ENCODE assay signal across 51 mouse cellular contexts in genomic region chr7:5448627-5449026, GRCm38 (mm10). TPM values are rescaled to one million over a fixed set of nuclear protein-coding genes. Genes with fewer than 3 reads are reported as not detected.
"Had no signal": no experiment of that assay in that cellular context is flagged by ENCODE, and none has a peak within 500 bp of the region (broad histone marks: within the 10 kb centered on the region; RNA-seq: fewer than 3 reads in every experiment).

No protein-coding gene starts in this region.

- H3K4me2 ChIP-seq: heart, embryonic 11.5 days; heart, embryonic 12.5 days; heart, embryonic 13.5 days; heart, embryonic 15.5 days; hindbrain, embryonic 12.5 days; hindbrain, embryonic 13.5 days; hindbrain, embryonic 14.5 days; hindbrain, embryonic 15.5 days; intestine, embryonic 15.5 days; kidney, embryonic 15.5 days had no signal

- H3K27ac ChIP-seq: heart, embryonic 10.5 days; heart, embryonic 13.5 days; heart, embryonic 15.5 days; hindbrain, embryonic 10.5 days; hindbrain, embryonic 12.5 days; hindbrain, embryonic 13.5 days; hindbrain, embryonic 14.5 days; hindbrain, embryonic 15.5 days; hindbrain, postnatal 0 days; intestine, embryonic 15.5 days; kidney, embryonic 15.5 days; kidney, postnatal 0 days; layer of hippocampus, adult 2 months had no signal

- H3K9ac ChIP-seq: heart, embryonic 12.5 days; heart, embryonic 13.5 days; heart, embryonic 15.5 days; hindbrain, embryonic 12.5 days; hindbrain, embryonic 13.5 days; hindbrain, embryonic 14.5 days; hindbrain, embryonic 15.5 days; intestine, embryonic 15.5 days; kidney, embryonic 15.5 days had no signal

- DNase-seq: heart, postnatal 10 days; heart, postnatal 14 days; heart, postnatal 36 days; heart, postnatal 4 days; kidney, adult 11 months; kidney, adult 18-20 months; kidney, adult 2 months; kidney, adult 8-10 months; kidney, adult 9 months; kidney, postnatal 10 days; kidney, postnatal 14 days; kidney, postnatal 25 days; kidney, postnatal 36 days; kidney, postnatal 4 days; layer of hippocampus, adult 9-11 months; layer of hippocampus, postnatal 36 days had no signal

- H3K9me3 ChIP-seq: intestine, embryonic 15.5 days had no signal

- H3K4me3 ChIP-seq: heart, embryonic 10.5 days; heart, embryonic 12.5 days; heart, embryonic 13.5 days; heart, embryonic 15.5 days; hindbrain, embryonic 10.5 days; hindbrain, embryonic 12.5 days; hindbrain, embryonic 13.5 days; hindbrain, embryonic 15.5 days; intestine, embryonic 15.5 days; kidney, embryonic 15.5 days; layer of hippocampus, adult 2 months had no signal

- H3K27me3 ChIP-seq: heart, embryonic 12.5 days; heart, embryonic 13.5 days; heart, embryonic 15.5 days; hindbrain, embryonic 12.5 days; hindbrain, embryonic 13.5 days; hindbrain, embryonic 15.5 days; intestine, embryonic 15.5 days; kidney, embryonic 15.5 days had no signal

- ATAC-seq: hindbrain, embryonic 16.5 days; hindbrain, postnatal 0 days; inflammation-experienced regulatory T-cells, adult 6 months; intestine, embryonic 15.5 days; intestine, embryonic 16.5 days; intestine, postnatal 0 days had no signal

- H3K4me1 ChIP-seq: heart, embryonic 10.5 days; heart, embryonic 12.5 days; heart, embryonic 13.5 days; heart, embryonic 15.5 days; hindbrain, embryonic 10.5 days; hindbrain, embryonic 12.5 days; hindbrain, embryonic 13.5 days; hindbrain, embryonic 15.5 days; intestine, embryonic 15.5 days; kidney, embryonic 15.5 days had no signal

- H3K36me3 ChIP-seq: heart, embryonic 10.5 days; heart, embryonic 12.5 days; heart, embryonic 13.5 days; heart, embryonic 15.5 days; hindbrain, embryonic 10.5 days; hindbrain, embryonic 12.5 days; hindbrain, embryonic 13.5 days; hindbrain, embryonic 15.5 days; intestine, embryonic 15.5 days; kidney, embryonic 15.5 days had no signal

RNA-seq across cellular contexts. Expression of gene Vmn1r59, which starts 7.9 kb away (rescaled TPM):
- total RNA-seq: heart, postnatal 10 days; heart, postnatal 14 days; heart, postnatal 25 days; heart, postnatal 36 days; heart, postnatal 4 days; hematopoietic stem cell, adult 5-6 weeks; hindbrain, postnatal 0 days; layer of hippocampus, adult 18-20 months; layer of hippocampus, adult 2 months; layer of hippocampus, adult 8-10 months; layer of hippocampus, postnatal 10 days; layer of hippocampus, postnatal 14 days; layer of hippocampus, postnatal 25 days; layer of hippocampus, postnatal 36 days; left cerebral cortex, adult 18-20 months had no signal
- polyA plus RNA-seq: heart, embryonic 10.5 days; heart, embryonic 11.5 days; heart, embryonic 12.5 days; heart, embryonic 13.5 days; heart, embryonic 14.5 days; heart, embryonic 15.5 days; heart, embryonic 16.5 days; heart, postnatal 0 days; hindbrain, embryonic 10.5 days; hindbrain, embryonic 11.5 days; hindbrain, embryonic 12.5 days; hindbrain, embryonic 13.5 days; hindbrain, embryonic 14.5 days; hindbrain, embryonic 15.5 days; hindbrain, embryonic 16.5 days; hindbrain, postnatal 0 days; inflammation-experienced regulatory T-cells, adult 6 months; intestine, embryonic 14.5 days; intestine, embryonic 15.5 days; intestine, embryonic 16.5 days; intestine, postnatal 0 days; kidney, adult 2 months; kidney, embryonic 14.5 days; kidney, embryonic 15.5 days; kidney, embryonic 16.5 days; kidney, postnatal 0 days; large intestine, adult 2 months had no signal

RNA-seq across cellular contexts. Expression of gene Vmn1r58, which starts 35.4 kb away (rescaled TPM):
- total RNA-seq: heart, postnatal 10 days; heart, postnatal 14 days; heart, postnatal 25 days; heart, postnatal 36 days; heart, postnatal 4 days; hematopoietic stem cell, adult 5-6 weeks; hindbrain, postnatal 0 days; layer of hippocampus, adult 18-20 months; layer of hippocampus, adult 2 months; layer of hippocampus, adult 8-10 months; layer of hippocampus, postnatal 10 days; layer of hippocampus, postnatal 14 days; layer of hippocampus, postnatal 25 days; layer of hippocampus, postnatal 36 days; left cerebral cortex, adult 18-20 months had no signal
- polyA plus RNA-seq: heart, embryonic 10.5 days; heart, embryonic 11.5 days; heart, embryonic 12.5 days; heart, embryonic 13.5 days; heart, embryonic 14.5 days; heart, embryonic 15.5 days; heart, embryonic 16.5 days; heart, postnatal 0 days; hindbrain, embryonic 10.5 days; hindbrain, embryonic 11.5 days; hindbrain, embryonic 12.5 days; hindbrain, embryonic 13.5 days; hindbrain, embryonic 14.5 days; hindbrain, embryonic 15.5 days; hindbrain, embryonic 16.5 days; hindbrain, postnatal 0 days; intestine, embryonic 14.5 days; intestine, embryonic 15.5 days; intestine, embryonic 16.5 days; intestine, postnatal 0 days; kidney, adult 2 months; kidney, embryonic 14.5 days; kidney, embryonic 15.5 days; kidney, embryonic 16.5 days; kidney, postnatal 0 days; large intestine, adult 2 months had no signal

RNA-seq across cellular contexts. Expression of gene Vmn2r28, which starts 45.1 kb away (rescaled TPM):
- total RNA-seq: heart, postnatal 10 days; heart, postnatal 14 days; heart, postnatal 25 days; heart, postnatal 36 days; heart, postnatal 4 days; hematopoietic stem cell, adult 5-6 weeks; hindbrain, postnatal 0 days; layer of hippocampus, adult 18-20 months; layer of hippocampus, adult 2 months; layer of hippocampus, adult 8-10 months; layer of hippocampus, postnatal 10 days; layer of hippocampus, postnatal 14 days; layer of hippocampus, postnatal 25 days; layer of hippocampus, postnatal 36 days; left cerebral cortex, adult 18-20 months had no signal
- polyA plus RNA-seq: heart, embryonic 10.5 days; heart, embryonic 11.5 days; heart, embryonic 12.5 days; heart, embryonic 13.5 days; heart, embryonic 14.5 days; heart, embryonic 15.5 days; heart, embryonic 16.5 days; heart, postnatal 0 days; hindbrain, embryonic 10.5 days; hindbrain, embryonic 11.5 days; hindbrain, embryonic 12.5 days; hindbrain, embryonic 13.5 days; hindbrain, embryonic 14.5 days; hindbrain, embryonic 15.5 days; hindbrain, embryonic 16.5 days; hindbrain, postnatal 0 days; intestine, embryonic 14.5 days; intestine, embryonic 15.5 days; intestine, embryonic 16.5 days; intestine, postnatal 0 days; kidney, adult 2 months; kidney, embryonic 14.5 days; kidney, embryonic 15.5 days; kidney, embryonic 16.5 days; kidney, postnatal 0 days; large intestine, adult 2 months had no signal
